Mouse (Mus musculus) cerebellum, postnatal 4 days (tissue): ENCODE results near the gene Capzb.

Experiments
- DNase-seq, 2 experiments: peaks; one replicate each; pipeline ENCODE4 v3.0.0; 2022; ENCODE audit warnings: low spot score in 2 of 2, mixed read lengths in 1 of 2

Capzb gene

GRCm38 (mm10) chr4:139265783-139266499, 73.2 kb downstream of the Capzb start:
- DNase-seq = peak in 1 of 2 experiments; percentile 42

DNA sequence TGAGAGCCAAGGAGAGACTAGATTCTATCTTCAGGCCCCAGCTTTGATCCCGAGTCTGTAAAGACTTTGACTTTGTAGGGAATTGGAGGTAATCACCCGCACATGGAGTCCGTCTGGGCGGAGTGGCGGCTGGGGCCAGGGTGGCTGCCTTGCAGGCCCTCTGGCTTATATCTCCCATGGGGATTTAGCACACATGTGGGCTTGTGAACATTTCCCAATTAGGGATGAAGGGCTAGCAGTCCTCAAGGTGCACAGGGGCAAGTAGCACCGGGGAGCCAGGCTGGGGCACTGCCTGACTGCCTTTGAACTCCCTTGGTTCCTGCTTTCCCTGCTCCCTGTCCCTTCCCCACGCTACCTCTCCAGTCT, 73.8 kb downstream of the Capzb start:
- DNase-seq = no peak

- DNase-seq = no peak
These were observed 74.6 kb downstream of the Capzb start for GRCm38 (mm10) chr4:139267335-139267734.

DNA sequence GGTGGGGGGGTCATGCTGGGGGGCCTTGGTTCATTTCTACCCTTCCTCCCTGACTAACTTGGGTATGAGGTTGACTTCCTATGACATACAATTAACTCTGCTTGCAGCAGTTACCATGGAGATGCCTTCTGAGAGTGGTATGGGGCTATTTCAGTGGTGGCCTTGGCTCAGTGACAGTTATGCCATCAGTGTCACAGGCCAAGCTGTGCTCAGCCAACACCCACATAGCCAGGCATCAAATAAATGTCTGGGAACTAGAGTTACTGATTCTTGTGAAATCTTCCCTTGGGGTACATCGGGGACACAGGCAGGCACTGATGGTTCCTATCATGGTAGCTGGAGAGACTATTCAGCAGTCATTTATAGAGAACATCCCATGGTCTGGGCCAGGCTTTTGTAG, 75.5 kb downstream of the Capzb start:
- DNase-seq = no peak

DNA sequence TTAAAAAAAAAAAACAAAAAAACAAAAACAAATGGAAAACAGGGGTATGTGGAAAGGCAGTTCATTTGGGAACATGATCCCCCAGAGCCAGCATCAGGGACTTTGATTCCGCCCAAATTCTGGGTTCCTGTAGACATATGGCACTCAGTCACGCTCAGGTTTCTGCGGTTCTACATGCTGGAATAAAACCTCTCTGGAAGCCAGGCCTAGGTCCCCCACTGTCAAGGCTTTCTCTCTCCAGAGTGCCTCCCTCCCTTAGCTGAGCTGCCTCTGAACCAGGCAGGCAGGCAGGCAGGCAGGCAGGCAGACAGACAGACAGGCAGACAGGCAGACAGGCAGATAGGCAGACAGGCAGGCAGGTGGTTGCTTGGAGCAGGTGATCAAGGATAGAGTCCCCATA, 77.5 kb downstream of the Capzb start:
- no peak for DNase-seq

- DNase-seq = no peak
These were observed 78.9 kb downstream of the Capzb start for GRCm38 (mm10) chr4:139271562-139271961.

DNA sequence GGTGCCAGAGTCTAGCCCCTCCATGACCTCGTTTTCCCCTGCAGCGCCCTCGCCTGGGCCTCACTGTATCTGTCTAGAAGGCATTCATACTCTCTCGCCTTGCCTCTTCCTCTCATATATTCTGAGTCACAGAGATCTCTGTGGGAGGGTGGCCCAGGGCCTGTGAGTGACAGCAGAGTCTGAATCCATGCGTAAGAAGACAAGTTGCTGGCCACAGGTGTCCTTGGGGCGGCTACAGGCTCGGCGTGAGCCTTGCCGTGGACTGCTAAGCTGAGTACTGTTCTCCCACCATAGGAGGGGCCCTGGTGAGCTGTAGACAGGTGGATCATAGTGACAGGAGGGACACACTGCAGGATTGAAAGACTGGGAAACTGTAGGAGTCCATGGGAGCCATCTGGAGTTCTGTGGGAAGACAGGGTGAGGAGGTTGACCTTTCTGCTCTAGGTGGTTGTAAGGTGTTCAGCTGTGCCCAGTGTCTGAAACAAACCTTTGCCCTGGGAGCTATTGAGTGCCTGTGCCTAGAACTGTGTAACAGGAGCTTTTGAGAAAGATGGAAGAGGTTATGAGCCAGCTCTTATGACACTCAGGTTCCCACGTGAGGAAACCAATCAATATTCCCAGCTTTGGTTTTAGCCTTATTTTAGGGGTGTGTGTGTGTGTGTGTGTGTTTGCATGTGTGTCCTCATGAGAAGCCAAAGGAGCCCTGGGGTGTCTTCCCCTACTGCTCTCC, 80.4 kb downstream of the Capzb start:
- DNase-seq = no peak

GRCm38 (mm10) chr4:139274573-139274972, 81.9 kb downstream of the Capzb start:
- DNase-seq = no peak

GRCm38 (mm10) chr4:139276411-139276810, 83.7 kb downstream of the Capzb start:
- DNase-seq = no peak

GRCm38 (mm10) chr4:139280530-139280929, 87.8 kb downstream of the Capzb start:
- DNase-seq = no peak

GRCm38 (mm10) chr4:139281791-139282345, 89.2 kb downstream of the Capzb start:
- no peak for DNase-seq

GRCm38 (mm10) chr4:139282955-139283417, 90.3 kb downstream of the Capzb start:
- DNase-seq = peak in 1 of 2 experiments; percentile 45

GRCm38 (mm10) chr4:139284877-139285276, 92.2 kb downstream of the Capzb start:
- DNase-seq = no peak

GRCm38 (mm10) chr4:139286234-139286633, 93.5 kb downstream of the Capzb start:
- no peak for DNase-seq

- DNase-seq = peak; percentile 81 to 86
These were observed 94.6 kb downstream of the Capzb start for GRCm38 (mm10) chr4:139287122-139287863.

DNA sequence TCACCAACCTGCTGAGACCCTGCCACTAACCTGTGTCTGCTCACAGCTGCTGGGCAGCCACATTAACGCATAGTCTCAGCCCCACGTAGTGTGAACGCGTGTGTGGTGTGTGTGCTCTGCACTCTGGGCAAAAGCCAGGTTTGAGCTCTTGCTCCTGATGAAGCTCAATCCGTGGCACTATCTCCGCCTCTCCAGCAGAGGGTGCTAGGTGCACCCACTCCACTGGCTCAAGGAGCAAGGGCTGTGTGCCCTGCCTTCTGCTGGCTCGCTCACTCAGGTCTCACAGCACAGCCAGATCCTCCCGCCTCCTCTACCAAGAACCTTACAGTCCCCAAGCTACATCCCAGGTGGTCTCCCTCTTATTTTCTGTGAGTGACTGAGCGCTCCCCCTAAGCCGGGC, 96.3 kb downstream of the Capzb start:
- DNase-seq = peak in 1 of 2 experiments; percentile 47

- DNase-seq = no peak
These were observed 98.4 kb downstream of the Capzb start for GRCm38 (mm10) chr4:139291099-139291498.

GRCm38 (mm10) chr4:139292038-139292437, 99.3 kb downstream of the Capzb start:
- DNase-seq = no peak

- peak in 1 of 2 experiments; percentile 73 for DNase-seq
These were observed 104.9 kb downstream of the Capzb start for GRCm38 (mm10) chr4:139297566-139297965.

GRCm38 (mm10) chr4:139298671-139299366, 106.1 kb downstream of the Capzb start:
- no peak for DNase-seq

- DNase-seq = no peak
These were observed 109.1 kb downstream of the Capzb start for GRCm38 (mm10) chr4:139301780-139302179.
